Mouse (Mus musculus) heart, adult 18-20 months (tissue): ENCODE results near the gene Slc6a21. TPM values are rescaled to one million over a fixed set of nuclear protein-coding genes. Genes with fewer than 3 reads are reported as not detected.
A peak's percentile ranks its signal among the peaks of the same experiment; 100 is the strongest.

Source experiments
- DNase-seq, 2 experiments: peaks; one replicate each; pipeline ENCODE4 v3.0.0; 2021 to 2022; ENCODE audit warnings: mixed read lengths in 1 of 2
- total RNA-seq, 2 experiments: library from RNA; stranded (reverse); gene quantifications; 2 replicates each; pipeline ENCODE4 v1.2.3; 2021

The Slc6a21 gene
- total RNA-seq, 2 experiments from 2014 or later: not detected

GRCm38 (mm10) chr7:45315182-45315701 is 37.9 kb downstream of the Slc6a21 start:
- no peak for DNase-seq

DNA sequence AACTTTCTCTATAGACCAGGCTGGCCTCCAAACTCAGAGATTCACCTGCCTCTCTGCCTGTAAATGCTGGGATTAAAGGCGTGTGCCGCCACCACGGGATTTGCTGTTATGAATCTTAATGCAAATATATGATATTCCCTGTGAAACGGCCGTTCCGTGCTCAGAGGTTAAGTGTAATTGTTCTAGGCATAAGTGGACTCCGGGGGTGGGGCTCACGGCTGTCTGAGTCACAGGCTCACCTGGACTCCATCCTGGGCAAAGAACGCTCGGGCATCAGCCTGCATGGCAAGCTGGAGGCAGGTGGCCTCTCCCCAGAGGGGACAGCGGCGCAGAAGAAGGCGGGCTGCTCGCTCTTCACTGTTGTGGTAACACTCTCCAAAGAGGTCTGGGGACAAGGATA is 39.2 kb downstream of the Slc6a21 start:
- no peak for DNase-seq

DNA sequence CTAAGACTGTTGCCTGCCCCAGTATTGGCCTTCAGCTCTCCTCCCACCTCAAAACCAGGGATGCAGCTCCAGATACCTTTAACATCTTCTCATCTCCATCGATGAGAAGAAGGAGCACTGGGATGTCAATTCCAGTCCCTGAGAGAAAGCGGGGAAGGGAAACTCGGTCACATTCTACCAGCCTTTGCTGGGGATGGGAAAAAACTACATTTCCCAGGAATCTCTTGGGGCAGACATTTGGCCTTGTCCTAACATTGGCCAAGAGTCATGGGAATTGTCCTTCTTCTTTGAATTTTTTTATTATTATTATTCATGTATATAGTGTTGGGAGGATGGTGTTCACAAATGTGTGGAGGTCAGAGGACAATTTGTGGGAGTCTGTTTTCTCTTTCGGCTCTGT is 44.9 kb downstream of the Slc6a21 start:
- DNase-seq: no peak

DNA sequence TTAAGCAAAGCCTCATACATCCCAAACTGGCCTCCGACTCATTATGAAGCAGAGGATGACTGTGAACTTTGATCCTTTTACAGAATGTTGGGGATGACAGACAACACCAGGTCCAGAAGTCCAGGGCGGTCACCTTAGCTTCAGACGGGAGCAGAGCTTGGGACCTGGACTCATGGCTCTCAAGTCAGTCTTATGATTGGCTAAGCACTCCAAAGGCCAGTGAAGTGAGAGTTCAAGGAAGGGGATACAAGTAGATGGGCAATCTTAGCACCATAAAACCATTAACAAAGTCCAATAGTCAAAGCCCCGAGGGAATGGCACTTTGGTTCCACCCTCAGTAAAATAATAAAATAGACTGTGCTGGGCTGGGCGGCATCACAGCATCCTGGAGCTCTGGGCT is 45.8 kb downstream of the Slc6a21 start:
- DNase-seq: no peak

DNA sequence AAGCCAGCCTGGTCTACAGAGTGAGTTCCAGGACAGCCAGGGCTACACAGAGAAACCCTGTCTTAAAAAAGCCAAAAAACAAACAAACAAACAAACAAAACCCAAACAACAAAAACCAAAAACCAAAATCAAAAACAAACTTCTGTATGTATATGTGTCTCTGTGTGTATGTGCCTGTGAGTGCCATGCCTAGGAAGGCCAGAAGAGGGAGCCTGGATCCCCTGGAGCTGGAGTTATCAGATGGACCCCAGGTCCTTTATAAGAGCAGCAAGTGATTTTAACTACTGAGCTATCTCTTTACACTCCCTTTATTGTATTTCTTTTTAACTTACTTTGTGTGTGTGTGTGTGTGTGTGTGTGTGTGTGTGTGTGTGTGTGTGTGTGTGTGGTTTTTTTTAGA is 48.5 kb downstream of the Slc6a21 start:
- no peak for DNase-seq

GRCm38 (mm10) chr7:45328841-45329475 is 51.6 kb downstream of the Slc6a21 start:
- peak; percentile 41 to 42 for DNase-seq

GRCm38 (mm10) chr7:45331502-45331901 is 54.2 kb downstream of the Slc6a21 start:
- no peak for DNase-seq

DNA sequence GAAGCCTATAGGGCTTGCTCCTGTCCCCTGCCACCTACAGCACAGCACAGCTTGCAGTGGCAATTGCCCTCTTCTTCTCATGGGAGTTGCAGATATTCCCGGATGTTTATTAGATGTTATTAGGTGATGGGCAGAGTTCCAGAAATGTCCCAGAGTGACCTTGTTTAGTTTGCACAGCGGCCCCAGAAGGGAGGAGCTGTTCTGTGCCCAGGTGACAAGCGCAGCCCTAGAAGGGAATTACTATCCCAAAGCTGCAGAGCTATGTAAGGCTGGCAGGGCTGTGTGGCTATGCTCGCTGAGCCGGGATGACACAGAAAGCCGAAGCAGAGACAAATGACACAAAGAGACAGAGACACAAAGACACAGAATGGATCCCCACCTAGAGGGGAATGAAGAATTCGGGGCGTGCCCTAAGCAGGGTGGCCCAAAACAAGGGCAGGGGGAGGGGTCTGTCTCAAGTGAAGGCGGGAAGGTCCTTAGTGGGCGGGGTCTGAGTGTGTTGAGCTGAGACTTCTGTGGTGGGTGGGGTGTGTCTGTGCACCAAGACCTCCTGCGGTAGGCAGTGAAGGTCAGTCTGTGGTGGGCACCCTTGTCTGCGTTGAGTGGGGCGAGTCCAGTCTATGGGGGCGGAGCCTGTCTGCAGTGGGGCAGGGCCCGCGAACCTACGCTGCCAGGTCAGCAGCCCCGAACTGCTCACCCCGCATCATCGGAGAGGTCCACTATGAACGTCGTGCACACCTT is 55.5 kb downstream of the Slc6a21 start:
- DNase-seq: peak; percentile 71 to 77

DNA sequence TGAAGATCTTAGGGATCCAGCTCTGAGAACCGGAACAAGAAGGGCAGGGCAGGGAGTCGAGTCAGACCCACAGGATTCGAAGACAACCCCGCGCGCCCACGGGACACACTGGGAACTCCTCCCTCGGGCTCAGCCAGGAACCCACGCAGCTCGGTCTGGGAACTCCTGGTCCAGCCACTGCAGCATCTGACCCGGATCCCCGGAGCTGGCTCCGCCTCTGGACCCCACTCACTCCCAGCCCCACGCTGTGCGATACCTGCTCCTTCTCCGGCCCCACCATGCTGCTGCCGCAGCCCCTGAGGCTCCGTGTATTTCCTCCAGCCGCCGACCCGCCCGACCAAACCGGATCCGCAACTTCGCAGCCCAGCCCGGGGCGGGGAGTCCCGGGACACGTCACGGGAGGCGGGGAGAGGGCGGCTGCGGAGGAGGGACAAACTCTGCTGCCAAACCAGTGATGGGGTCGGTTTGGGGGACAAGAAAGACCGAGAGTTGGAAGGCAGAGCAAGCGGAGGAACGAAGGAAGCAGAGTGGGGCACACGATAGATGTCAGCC is 56.2 kb downstream of the Slc6a21 start, which contains the start of gene Trpm4:
Gene Trpm4, minus strand, starts transcription at position 350 of the 552 bp plus-strand sequence.
- DNase-seq: peak; percentile 92 to 97

DNA sequence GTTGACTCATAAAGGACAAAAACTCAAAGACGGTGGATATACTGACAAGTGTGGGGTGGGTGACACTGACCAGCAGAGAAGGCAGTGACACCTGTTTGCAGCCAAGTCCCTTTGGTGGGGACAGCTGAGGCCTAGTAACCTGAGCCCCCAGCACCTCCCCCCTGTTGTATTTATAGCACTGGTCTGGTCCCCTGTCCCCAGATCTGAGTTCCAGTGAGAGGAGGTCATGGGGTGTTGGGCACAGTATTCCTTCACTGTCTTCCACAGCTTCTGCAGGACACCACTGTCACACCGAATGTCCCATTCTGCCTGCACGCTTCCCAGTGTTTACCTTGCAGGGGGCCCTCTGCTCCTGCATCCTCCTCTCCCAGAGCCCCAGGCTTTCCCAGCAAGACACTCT is 57.3 kb downstream of the Slc6a21 start:
- peak; percentile 61 to 77 for DNase-seq

GRCm38 (mm10) chr7:45335056-45335455 is 57.7 kb downstream of the Slc6a21 start, which contains the start of gene Hrc:
Hrc (plus strand) TSS chr7:45335290.
- DNase-seq: peak; percentile 71 to 83

DNA sequence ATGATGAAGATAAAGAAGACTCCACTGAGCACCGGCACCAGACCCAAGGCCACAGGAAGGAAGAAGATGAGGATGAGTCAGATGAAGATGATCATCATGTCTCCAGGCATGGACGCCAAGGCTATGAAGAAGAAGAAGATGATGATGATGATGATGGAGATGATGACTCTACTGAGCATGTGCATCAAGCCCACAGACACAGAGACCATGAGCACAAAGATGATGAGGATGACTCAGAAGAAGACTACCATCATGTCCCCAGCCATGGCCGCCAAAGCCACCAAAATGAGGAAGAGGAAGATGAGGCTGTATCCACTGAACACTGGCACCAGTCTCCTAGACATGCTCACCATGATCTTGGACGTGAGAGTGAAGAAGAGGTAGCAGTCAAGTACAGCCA is 59.0 kb downstream of the Slc6a21 start:
- no peak for DNase-seq

- DNase-seq: no peak
These were observed 60.2 kb downstream of the Slc6a21 start for GRCm38 (mm10) chr7:45337469-45337868.

GRCm38 (mm10) chr7:45338161-45338911 is 61.0 kb downstream of the Slc6a21 start:
- DNase-seq: peak in 1 of 2 experiments; percentile 38

Other genes with a start within 250 kb of the Slc6a21 start
- gene Prr12, start 224.6 kb upstream of the Slc6a21 start, total RNA-seq: 10 to 100 TPM; 21.5 to 21.9 TPM
- gene Nosip, start 215.1 kb upstream of the Slc6a21 start, total RNA-seq: 10 to 100 TPM; 29.6 to 35.2 TPM
- gene Prrg2, start 214.8 kb upstream of the Slc6a21 start, total RNA-seq: 1 to 10 TPM; 7.8 TPM
- 10 to 100 TPM; 20.0 to 20.7 TPM for gene Rcn3, start 185.3 kb upstream of the Slc6a21 start, total RNA-seq
- gene Fcgrt, start 173.7 kb upstream of the Slc6a21 start, total RNA-seq: 10 to 100 TPM; 60.3 to 66.8 TPM
- gene Rps11, start 153.1 kb upstream of the Slc6a21 start, total RNA-seq: 100 to 1,000 TPM; 512 to 646 TPM
- 100 to 1,000 TPM; 714 to 715 TPM for gene Rpl13a, start 148.8 kb upstream of the Slc6a21 start, total RNA-seq
- under 1 TPM; 0.26 to 0.47 TPM for gene Gm45713, start 141.3 kb upstream of the Slc6a21 start, total RNA-seq
- gene Flt3l, start 141.1 kb upstream of the Slc6a21 start, total RNA-seq: 1 to 10 TPM; 2.7 to 5.3 TPM
- gene Pih1d1, start 123.2 kb upstream of the Slc6a21 start, total RNA-seq: 10 to 100 TPM; 35.5 to 42.7 TPM
- gene Aldh16a1, start 122.9 kb upstream of the Slc6a21 start, total RNA-seq: 10 to 100 TPM; 21.5 to 26.8 TPM
- gene Slc17a7, start 113.6 kb upstream of the Slc6a21 start, total RNA-seq: 10 to 100 TPM; 29.7 to 32.4 TPM
- gene Gfy, start 97.9 kb upstream of the Slc6a21 start, total RNA-seq: not detected
- gene Pth2, start 96.5 kb upstream of the Slc6a21 start, total RNA-seq: not detected
- under 1 TPM in 1 of 2 experiments, not detected in 1; 0.46 TPM for gene Ccdc155, start 72.6 kb upstream of the Slc6a21 start, total RNA-seq
- gene Dkkl1, start 65.4 kb upstream of the Slc6a21 start, total RNA-seq: not detected
- gene Tead2, start 61.8 kb upstream of the Slc6a21 start, total RNA-seq: 1 to 10 TPM; 6.4 to 7.7 TPM
- gene Cd37, start 38.4 kb upstream of the Slc6a21 start, total RNA-seq: 10 to 100 TPM in 1 of 2 experiments, 1 to 10 TPM in 1; 2.6 to 12.8 TPM
- not detected for gene Slc6a16, start 36.4 kb upstream of the Slc6a21 start, total RNA-seq
- 10 to 100 TPM; 20.0 to 27.9 TPM for gene Trpm4, start 56.3 kb downstream of the Slc6a21 start, total RNA-seq
- gene Hrc, start 57.8 kb downstream of the Slc6a21 start, total RNA-seq: 100 to 1,000 TPM; 954 to 975 TPM
- gene Ppfia3, start 89.5 kb downstream of the Slc6a21 start, total RNA-seq: under 1 TPM in 1 of 2 experiments, not detected in 1; 0.33 TPM
- 1 to 10 TPM; 1.7 to 2.3 TPM for gene Lin7b, start 93.1 kb downstream of the Slc6a21 start, total RNA-seq
- 10 to 100 TPM; 81.1 to 85.7 TPM for gene Snrnp70, start 118.2 kb downstream of the Slc6a21 start, total RNA-seq
- gene Kcna7, start 128.1 kb downstream of the Slc6a21 start, total RNA-seq: 1 to 10 TPM; 6.1 to 7.4 TPM
- under 1 TPM; 0.25 to 0.28 TPM for gene Ntf5, start 136.2 kb downstream of the Slc6a21 start, total RNA-seq
- gene Lhb, start 143.3 kb downstream of the Slc6a21 start, total RNA-seq: not detected
- gene Gys1, start 157.3 kb downstream of the Slc6a21 start, total RNA-seq: 100 to 1,000 TPM in 1 of 2 experiments, 10 to 100 TPM in 1; 99.2 to 105 TPM
- gene Ruvbl2, start 160.6 kb downstream of the Slc6a21 start, total RNA-seq: 10 to 100 TPM; 25.2 to 26.5 TPM
- 100 to 1,000 TPM; 287 to 382 TPM for gene Ftl1, start 182.4 kb downstream of the Slc6a21 start, total RNA-seq
- 10 to 100 TPM; 23.4 to 24.1 TPM for gene Bax, start 189.4 kb downstream of the Slc6a21 start, total RNA-seq
- gene Tulp2, start 204.4 kb downstream of the Slc6a21 start, total RNA-seq: not detected
- gene Gm45808, start 209.3 kb downstream of the Slc6a21 start, total RNA-seq: 10 to 100 TPM in 1 of 2 experiments, 1 to 10 TPM in 1; 8.7 to 12.3 TPM
- 10 to 100 TPM in 1 of 2 experiments, 1 to 10 TPM in 1; 7.9 to 13.1 TPM for gene Dhdh, start 211.3 kb downstream of the Slc6a21 start, total RNA-seq
- gene Nucb1, start 232.9 kb downstream of the Slc6a21 start, total RNA-seq: 100 to 1,000 TPM; 129 to 143 TPM
- 10 to 100 TPM; 31.6 to 33.7 TPM for gene Ppp1r15a, start 248.8 kb downstream of the Slc6a21 start, total RNA-seq
- 1 to 10 TPM; 2.0 to 2.5 TPM for gene Plekha4, start 248.8 kb downstream of the Slc6a21 start, total RNA-seq